Mouse (Mus musculus): ENCODE measurements around the gene Slc16a3. TPM values are rescaled to one million over a fixed set of nuclear protein-coding genes. Genes with fewer than 3 reads are reported as not detected.
A peak's percentile ranks its signal among the peaks of the same experiment; 100 is the strongest.

The Slc16a3 gene
- polyA plus RNA-seq, 1 experiment from 2014 or later = 289 TPM

DNA sequence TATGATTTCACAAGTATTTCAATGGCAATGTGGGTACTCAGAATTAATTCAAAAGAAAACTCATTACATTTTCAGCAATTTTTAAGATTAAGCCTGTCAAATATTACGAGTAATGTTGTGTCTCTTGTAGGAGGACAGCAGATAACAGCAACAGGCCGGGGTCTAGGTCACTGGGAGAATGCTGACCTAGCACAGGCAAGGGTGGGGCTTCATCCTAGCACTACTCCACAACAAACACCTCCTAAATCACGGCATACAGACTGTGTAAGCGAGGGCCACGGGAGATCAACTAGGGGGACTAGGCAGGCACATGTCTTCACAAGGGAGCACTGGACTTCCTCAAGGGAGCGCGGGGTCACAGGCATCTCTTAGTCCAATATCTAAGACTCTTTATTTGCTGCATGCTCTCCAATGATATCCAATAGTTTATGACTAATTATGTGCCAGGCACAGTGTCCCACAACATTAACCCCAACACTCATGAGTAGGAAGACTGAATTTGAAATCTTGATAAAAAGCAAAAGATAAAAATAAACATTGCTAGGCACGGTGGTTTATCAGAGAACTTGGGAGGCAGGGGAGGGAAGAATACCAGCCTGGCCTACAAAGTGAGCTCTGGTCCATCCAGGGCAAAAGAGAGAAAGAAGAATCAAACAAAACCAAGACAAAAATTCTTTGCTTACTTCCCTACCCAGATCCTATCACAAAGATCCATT lies 31.6 kb downstream of the Slc16a3 start:
- Histone ChIP-seq H3K9ac (no peak overlapping the region), H3K36me3 (peaks cover 71% of the 10 kb centered on the region), H3K27ac (ENCODE audit: poor library complexity, severe bottlenecking) (peak overlapping the region; percentile 57; the same call in 1 of the 2 replicates), H3K4me3 (no peak overlapping the region), H3K27me3 (replicated peaks) (no peaks in the 10 kb centered on the region), H3K4me1 (replicated peaks) (peaks cover 43% of the 10 kb centered on the region), H3K9me3 (replicated peaks) (no peaks in the 10 kb centered on the region), H3K4me2 (peak overlapping the region; percentile 5; the same call in 1 of the 2 replicates)
- peak; percentile 83 for ATAC-seq (ENCODE audit: insufficient number of reproducible peaks, low FRiP score)
- WGBS = 66% methylated on average over 8 of the region's 8 CpGs

DNA sequence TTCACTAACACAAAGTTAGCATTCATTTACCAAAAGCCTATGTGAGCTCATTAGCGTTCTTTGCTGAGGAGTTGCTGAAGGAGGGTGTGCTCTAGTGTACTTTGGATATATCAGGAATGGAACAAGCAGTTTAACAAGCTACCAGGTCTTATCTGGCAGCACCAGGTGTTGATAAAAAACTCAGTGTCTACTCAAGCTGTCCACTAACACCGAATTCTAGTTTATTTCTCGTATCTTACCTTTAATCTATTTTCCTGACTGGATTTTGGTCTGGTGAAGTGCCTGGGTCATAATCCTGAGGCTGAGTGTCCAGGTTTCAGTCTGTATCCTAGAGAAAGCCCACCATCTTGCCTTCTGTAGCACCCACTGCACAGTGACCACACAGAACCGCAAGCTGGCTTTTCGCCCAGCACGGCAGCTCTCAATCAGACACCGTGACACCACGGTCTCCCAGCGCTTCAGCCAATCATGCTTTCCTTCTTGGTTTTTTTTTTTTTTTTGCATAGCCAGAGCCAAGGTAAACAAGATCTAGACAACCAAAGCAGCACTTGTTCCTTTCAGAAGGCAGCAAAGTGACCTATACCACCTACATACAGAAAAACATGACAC lies 32.3 kb downstream of the Slc16a3 start:
- peak; percentile 82 for ATAC-seq (ENCODE audit: insufficient number of reproducible peaks, low FRiP score)
- Histone ChIP-seq H3K9me3 (replicated peaks) (no peaks in the 10 kb centered on the region), H3K4me2 (no peak overlapping the region), H3K27me3 (replicated peaks) (no peaks in the 10 kb centered on the region), H3K36me3 (peaks cover 69% of the 10 kb centered on the region), H3K4me1 (replicated peaks) (peaks cover 49% of the 10 kb centered on the region), H3K27ac (ENCODE audit: poor library complexity, severe bottlenecking) (peak overlapping the region; percentile 57), H3K4me3 (no peak overlapping the region), H3K9ac (no peak overlapping the region)
- WGBS = 48% methylated on average over 9 of the region's 9 CpGs

DNA sequence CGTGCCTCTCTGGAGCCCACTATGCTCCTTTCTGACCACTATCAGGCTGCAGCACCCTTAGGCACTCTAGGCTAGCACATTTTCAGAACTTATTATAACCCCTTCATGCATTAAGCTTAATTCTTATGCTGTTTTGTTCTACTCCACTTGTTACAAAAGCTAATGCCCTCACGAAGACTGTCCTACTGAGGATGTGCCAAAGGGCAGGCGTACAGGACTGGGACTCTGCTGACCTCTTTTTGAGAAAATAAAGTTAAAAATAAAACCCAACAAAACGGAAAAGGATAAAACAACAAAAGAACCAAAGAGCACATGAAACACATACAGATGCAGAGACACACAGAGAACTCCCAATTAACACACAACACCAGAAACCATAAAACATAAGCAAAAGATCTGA lies 33.4 kb downstream of the Slc16a3 start:
- no peak overlapping the region for H3K4me2 ChIP-seq
- H3K27me3 ChIP-seq (replicated peaks) = no peaks in the 10 kb centered on the region
- no peak for ATAC-seq (ENCODE audit: insufficient number of reproducible peaks, low FRiP score)
- no peaks in the 10 kb centered on the region for H3K9me3 ChIP-seq (replicated peaks)
- peaks cover 58% of the 10 kb centered on the region for H3K4me1 ChIP-seq (replicated peaks)
- H3K27ac ChIP-seq (ENCODE audit: poor library complexity, severe bottlenecking) = no peak overlapping the region
- H3K9ac ChIP-seq = no peak overlapping the region
- no peak overlapping the region for H3K4me3 ChIP-seq
- WGBS = 87% methylated on average over 4 of the region's 4 CpGs
- H3K36me3 ChIP-seq = peaks cover 77% of the 10 kb centered on the region

DNA sequence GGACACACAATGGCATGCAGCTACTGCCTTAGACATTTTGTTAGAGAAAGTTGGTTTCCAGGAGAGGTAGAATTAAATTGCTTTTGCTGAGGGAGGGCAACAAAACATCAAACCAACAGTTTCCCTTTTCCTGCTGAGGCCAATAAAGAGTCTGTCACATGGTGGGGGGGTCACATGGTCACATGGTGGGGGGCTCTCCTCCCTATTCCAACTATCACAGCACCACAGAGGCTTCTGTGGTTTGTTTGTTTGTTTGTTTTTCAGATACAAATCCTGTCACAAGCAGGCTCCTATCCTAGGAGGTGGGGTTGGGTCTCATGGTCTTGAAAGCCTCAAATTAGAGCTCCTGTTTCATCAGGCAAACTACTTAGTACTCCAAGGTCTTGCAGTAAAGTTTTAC lies 34.2 kb downstream of the Slc16a3 start:
- H3K4me1 ChIP-seq (replicated peaks) = peaks cover 63% of the 10 kb centered on the region
- peaks cover 77% of the 10 kb centered on the region for H3K36me3 ChIP-seq
- H3K9me3 ChIP-seq (replicated peaks) = no peaks in the 10 kb centered on the region
- no peak overlapping the region for H3K27ac ChIP-seq (ENCODE audit: poor library complexity, severe bottlenecking)
- no peak overlapping the region for H3K4me2 ChIP-seq
- no peak overlapping the region for H3K9ac ChIP-seq
- ATAC-seq (ENCODE audit: insufficient number of reproducible peaks, low FRiP score) = no peak
- H3K27me3 ChIP-seq (replicated peaks) = no peaks in the 10 kb centered on the region
- H3K4me3 ChIP-seq = no peak overlapping the region

DNA sequence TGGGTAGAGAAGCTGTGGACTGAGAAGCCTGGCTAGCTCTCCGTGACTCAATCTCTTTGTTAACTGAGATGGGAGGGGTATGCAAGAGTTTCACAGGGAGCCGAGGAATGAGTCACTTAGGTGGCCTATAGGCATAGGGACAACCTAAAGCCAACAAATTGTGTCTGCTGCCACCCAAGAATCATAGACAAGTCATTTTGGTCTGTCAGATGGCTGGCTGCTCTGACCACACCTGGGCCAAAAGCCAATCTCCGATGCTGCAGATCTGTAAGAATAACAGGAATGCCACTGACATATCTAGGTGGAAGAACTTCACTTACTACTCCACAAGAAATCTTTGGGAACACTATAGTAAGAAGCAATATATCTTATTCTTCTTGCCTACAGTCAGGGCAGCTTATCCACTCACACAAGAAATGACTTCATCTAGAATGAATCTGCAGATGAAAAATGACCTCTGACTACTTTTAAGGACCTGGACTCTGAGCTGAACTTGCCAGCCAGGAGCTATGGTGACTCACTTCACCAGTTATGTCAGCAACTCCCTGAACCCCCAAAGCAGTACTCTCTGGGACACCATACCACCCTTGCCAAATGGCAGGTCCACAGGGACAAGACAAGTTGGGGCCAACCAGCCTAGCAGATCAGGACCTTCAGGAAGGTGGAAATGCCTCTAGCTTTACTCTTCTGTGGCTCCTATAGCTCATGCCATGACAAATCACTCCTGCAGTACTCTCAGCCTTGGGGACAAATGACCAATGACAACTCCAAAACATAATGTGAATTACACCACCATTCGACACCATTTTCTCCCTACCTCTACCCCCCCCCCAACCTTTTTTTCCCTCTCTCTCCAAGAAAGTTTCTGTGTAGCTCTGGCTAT lies 36.4 kb downstream of the Slc16a3 start:
- peaks cover 63% of the 10 kb centered on the region for H3K36me3 ChIP-seq
- H3K9me3 ChIP-seq (replicated peaks) = no peaks in the 10 kb centered on the region
- 62% methylated on average over 4 of the region's 4 CpGs for WGBS
- H3K4me3 ChIP-seq = no peak overlapping the region
- no peaks in the 10 kb centered on the region for H3K27me3 ChIP-seq (replicated peaks)
- peak overlapping the region; percentile 53; the same call in 1 of the 2 replicates for H3K27ac ChIP-seq (ENCODE audit: poor library complexity, severe bottlenecking)
- ATAC-seq (ENCODE audit: insufficient number of reproducible peaks, low FRiP score) = no peak
- no peak overlapping the region for H3K9ac ChIP-seq
- H3K4me1 ChIP-seq (replicated peaks) = peaks cover 82% of the 10 kb centered on the region
- no peak overlapping the region for H3K4me2 ChIP-seq

DNA sequence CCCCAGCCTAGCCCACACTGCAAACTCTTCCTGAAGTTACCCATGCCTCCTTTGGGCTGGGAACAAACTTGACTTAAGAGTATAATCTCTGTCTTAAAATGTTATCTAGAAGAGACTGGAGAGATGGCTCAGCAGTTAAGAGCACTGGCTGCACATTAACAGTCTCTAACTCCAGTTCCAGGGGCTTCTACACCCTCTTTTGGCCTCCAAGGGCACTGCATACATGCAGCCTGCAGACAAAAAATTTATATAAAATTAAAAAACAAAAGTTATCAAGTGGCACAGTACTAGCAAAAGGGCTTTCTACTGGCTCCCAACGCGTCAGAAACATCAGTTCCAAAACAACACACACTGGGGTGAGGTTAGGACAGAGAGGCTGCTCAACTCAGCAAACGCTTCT lies 39.3 kb downstream of the Slc16a3 start:
- peaks cover 72% of the 10 kb centered on the region for H3K4me1 ChIP-seq (replicated peaks)
- no peak for ATAC-seq (ENCODE audit: insufficient number of reproducible peaks, low FRiP score)
- peaks cover 37% of the 10 kb centered on the region for H3K36me3 ChIP-seq
- no peak overlapping the region for H3K4me2 ChIP-seq
- no peak overlapping the region for H3K27ac ChIP-seq (ENCODE audit: poor library complexity, severe bottlenecking)
- H3K9ac ChIP-seq = 0 out of 2 replicates have a peak overlapping the region, but pooled peaks have one; percentile 13
- no peaks in the 10 kb centered on the region for H3K9me3 ChIP-seq (replicated peaks)
- H3K4me3 ChIP-seq = no peak overlapping the region
- 69% methylated on average over 3 of the region's 3 CpGs for WGBS
- no peaks in the 10 kb centered on the region for H3K27me3 ChIP-seq (replicated peaks)

DNA sequence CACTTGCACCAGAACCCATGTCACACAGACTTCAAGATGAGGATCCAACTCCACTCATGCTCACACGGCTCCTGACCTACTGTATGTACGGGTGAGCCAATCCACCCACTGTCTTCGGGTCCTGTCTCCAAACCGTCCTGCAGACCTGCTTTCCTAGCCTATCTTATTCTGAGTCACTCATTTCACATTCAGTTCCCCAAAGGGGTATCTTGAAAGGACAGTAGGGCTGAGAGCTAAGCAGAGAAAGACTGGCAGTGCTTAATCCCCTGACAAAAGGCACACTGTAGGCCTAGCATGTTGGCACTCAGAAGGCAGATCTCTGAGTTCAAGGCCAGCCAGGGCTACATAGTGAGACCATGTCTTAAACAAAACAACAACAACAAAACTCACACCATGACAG lies 40.1 kb downstream of the Slc16a3 start:
- WGBS = 69% methylated on average over 4 of the region's 4 CpGs
- Histone ChIP-seq H3K4me1 (replicated peaks) (peaks cover 80% of the 10 kb centered on the region), H3K4me3 (no peak overlapping the region), H3K27me3 (replicated peaks) (no peaks in the 10 kb centered on the region), H3K27ac (ENCODE audit: poor library complexity, severe bottlenecking) (no peak overlapping the region), H3K4me2 (peak overlapping the region; percentile 95), H3K9me3 (replicated peaks) (no peaks in the 10 kb centered on the region), H3K9ac (0 out of 2 replicates have a peak overlapping the region, but pooled peaks have one; percentile 10), H3K36me3 (peaks cover 29% of the 10 kb centered on the region)
- ATAC-seq (ENCODE audit: insufficient number of reproducible peaks, low FRiP score) = no peak

DNA sequence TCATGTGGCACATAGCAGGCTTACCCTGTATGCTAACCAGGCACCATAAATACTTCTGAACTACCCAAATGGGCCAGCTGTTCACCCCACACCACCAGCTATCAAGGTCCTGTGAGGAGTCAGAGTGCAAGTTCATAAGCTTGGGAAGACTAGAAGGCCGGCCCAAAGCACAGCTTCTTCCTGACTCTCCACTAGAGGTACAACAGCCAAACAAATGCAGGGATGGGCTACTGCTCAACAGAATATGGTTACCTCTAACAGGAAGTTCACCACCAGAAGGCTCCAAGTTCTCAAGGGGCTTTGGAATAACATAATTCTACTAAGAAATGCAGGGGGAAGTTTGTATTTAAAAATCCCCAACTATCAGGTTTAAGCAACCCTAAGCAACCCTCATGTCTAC lies 41.2 kb downstream of the Slc16a3 start:
- H3K4me2 ChIP-seq = peak overlapping the region; percentile 95
- no peak for ATAC-seq (ENCODE audit: insufficient number of reproducible peaks, low FRiP score)
- H3K27me3 ChIP-seq (replicated peaks) = no peaks in the 10 kb centered on the region
- peaks cover 27% of the 10 kb centered on the region for H3K36me3 ChIP-seq
- peaks cover 75% of the 10 kb centered on the region for H3K4me1 ChIP-seq (replicated peaks)
- peak overlapping the region; percentile 92 for H3K4me3 ChIP-seq
- peak overlapping the region; percentile 100 for H3K9ac ChIP-seq
- H3K9me3 ChIP-seq (replicated peaks) = no peaks in the 10 kb centered on the region
- 29% methylated on average over 1 of the region's 1 CpGs for WGBS
- H3K27ac ChIP-seq (ENCODE audit: poor library complexity, severe bottlenecking) = no peak overlapping the region

DNA sequence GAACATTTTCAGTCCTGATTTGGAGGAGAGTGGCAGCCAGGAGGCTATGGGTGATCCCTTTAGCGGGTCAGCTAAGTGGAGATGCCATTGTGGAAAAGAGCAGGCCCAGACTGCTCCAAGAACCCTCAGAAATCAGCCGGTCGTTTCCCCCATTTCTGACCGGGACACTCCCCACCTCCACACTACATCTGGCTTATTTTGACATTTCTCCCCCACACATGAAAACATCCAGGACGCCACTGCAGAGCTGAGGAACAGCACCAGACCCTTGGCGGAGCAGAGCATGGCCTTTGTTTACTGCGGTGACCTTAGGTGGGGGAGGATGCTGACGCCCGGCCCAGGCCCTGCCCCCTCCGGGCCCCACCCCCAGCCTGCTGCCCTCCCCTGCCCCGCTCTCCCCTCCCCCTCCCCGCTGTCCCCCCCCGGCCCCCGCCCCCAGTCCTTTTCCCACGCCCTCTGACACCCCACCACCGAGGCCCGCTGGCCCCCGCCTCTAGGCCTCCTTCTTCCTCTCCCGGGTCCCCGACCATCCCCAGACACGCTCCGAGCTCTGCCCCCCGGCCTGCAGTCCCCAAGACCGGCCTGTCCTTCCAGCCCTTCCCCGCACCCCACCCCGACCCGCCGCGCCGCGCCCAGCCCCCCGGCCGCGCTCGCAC lies 42.0 kb downstream of the Slc16a3 start:
- H3K9ac ChIP-seq = peak overlapping the region; percentile 100
- 1% methylated on average over 25 of the region's 35 CpGs for WGBS
- peaks cover 29% of the 10 kb centered on the region for H3K36me3 ChIP-seq
- no peaks in the 10 kb centered on the region for H3K27me3 ChIP-seq (replicated peaks)
- peak; percentile 84 for ATAC-seq (ENCODE audit: insufficient number of reproducible peaks, low FRiP score)
- H3K27ac ChIP-seq (ENCODE audit: poor library complexity, severe bottlenecking) = peak overlapping the region; percentile 97
- no peaks in the 10 kb centered on the region for H3K9me3 ChIP-seq (replicated peaks)
- H3K4me3 ChIP-seq = peak overlapping the region; percentile 92
- peak overlapping the region; percentile 95 for H3K4me2 ChIP-seq
- H3K4me1 ChIP-seq (replicated peaks) = peaks cover 69% of the 10 kb centered on the region

DNA sequence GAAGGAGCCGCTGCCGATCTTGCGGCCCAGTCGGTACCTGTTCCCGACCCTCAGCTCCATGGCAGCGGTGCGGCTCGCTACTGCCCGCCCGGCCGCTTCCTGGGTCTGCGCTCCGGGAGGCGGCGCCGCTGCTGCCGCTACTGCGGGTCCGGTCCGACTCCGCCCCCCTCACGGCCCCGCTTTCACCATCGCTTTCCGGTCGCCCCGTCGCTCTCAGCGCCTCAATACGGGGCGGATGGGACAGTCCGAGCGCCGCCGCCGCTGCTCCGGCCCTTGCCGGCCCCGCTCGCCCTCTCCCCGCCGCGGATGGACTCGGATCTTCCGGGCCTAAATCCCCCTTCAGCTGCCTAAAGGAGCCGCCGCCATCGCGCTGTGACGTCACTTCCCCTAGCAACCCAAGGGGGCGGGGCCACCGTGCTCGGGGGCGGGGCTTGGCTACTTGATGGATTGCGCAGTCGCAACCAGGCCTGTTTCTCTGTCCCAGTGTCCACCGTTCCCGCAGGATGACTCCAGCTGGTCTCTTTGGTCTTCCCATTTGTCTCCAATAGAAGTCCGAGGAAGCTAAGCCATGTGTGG lies 42.8 kb downstream of the Slc16a3 start, which contains the start of gene Csnk1d:
Gene Csnk1d (minus strand): TSS at position 380 of the 576 bp plus-strand sequence.
- peak within 1 kb of the TSS; percentile 97 for H3K27ac ChIP-seq (ENCODE audit: poor library complexity, severe bottlenecking)
- peak within 1 kb of the TSS; percentile 92 for H3K4me3 ChIP-seq
- peaks cover 69% of the 10 kb centered on the region for H3K4me1 ChIP-seq (replicated peaks)
- H3K36me3 ChIP-seq = peaks cover 21% of the 10 kb centered on the region
- H3K9me3 ChIP-seq (replicated peaks) = no peaks in the 10 kb centered on the region
- WGBS = under 1% methylated on average over 59 of the region's 59 CpGs
- peak within 1 kb of the TSS; percentile 100 for H3K9ac ChIP-seq
- no peaks in the 10 kb centered on the region for H3K27me3 ChIP-seq (replicated peaks)
- peak within 1 kb of the TSS; percentile 95 for H3K4me2 ChIP-seq
- peak; percentile 87 for ATAC-seq (ENCODE audit: insufficient number of reproducible peaks, low FRiP score)

Measured in heart, embryonic 12.5 days (tissue).